Mouse (Mus musculus) hindbrain, embryonic 12.5 days (tissue): Measurements from ENCODE around the gene Ugt2a3. TPM values are rescaled to one million over a fixed set of nuclear protein-coding genes. Genes with fewer than 3 reads are reported as not detected.
"Not testable (repeated sequence)": the region's sequence is repeated elsewhere in the genome, so short reads cannot be mapped to it uniquely, and the experiment has no call there.

Experiments
- ATAC-seq: fragments of 200-750 bp; cut with Nextera tagmentation; 2 replicates; pipeline ENCODE4 v1.8.0; 2017; ENCODE audit warnings: moderate TSS enrichment; ENCODE audit not compliant: low FRiP score
- H3K27ac ChIP-seq: fragments of 300-500 bp; sonication (generic); 2 replicates; pipeline ENCODE4 v1.5.1; 2016; ENCODE audit warnings: mild to moderate bottlenecking
- H3K27me3 ChIP-seq: fragments of 300-500 bp; sonication (generic); 2 replicates; pipeline ENCODE4 v1.6.1; 2016; ENCODE audit warnings: mild to moderate bottlenecking
- H3K36me3 ChIP-seq: fragments of 300-500 bp; sonication (generic); 2 replicates; pipeline ENCODE4 v1.6.1; 2016; ENCODE audit warnings: mild to moderate bottlenecking
- H3K4me1 ChIP-seq: fragments of 300-500 bp; sonication (generic); 2 replicates; pipeline ENCODE4 v1.6.1; 2016
- H3K4me2 ChIP-seq: fragments of 300-500 bp; sonication (generic); replicated peaks from 2 replicates; pipeline ENCODE4 v1.6.1; 2016; ENCODE audit warnings: mild to moderate bottlenecking
- H3K4me3 ChIP-seq: fragments of 300-500 bp; sonication (generic); 2 replicates; pipeline ENCODE4 v1.5.1; 2016; ENCODE audit warnings: mild to moderate bottlenecking
- H3K9ac ChIP-seq: fragments of 300-500 bp; sonication (generic); 2 replicates; pipeline ENCODE4 v1.6.1; 2016; ENCODE audit warnings: mild to moderate bottlenecking, moderate library complexity
- H3K9me3 ChIP-seq: fragments of 300-500 bp; sonication (generic); replicated peaks from 2 replicates; pipeline ENCODE4 v1.6.1; 2016; ENCODE audit warnings: mild to moderate bottlenecking
- WGBS: fragments of 180-500 bp; shearing (Covaris S2); methylation state at CpG from one replicate; pipeline ENCODE4 v1.1.7; 2016; 5-methylcytosine and 5-hydroxymethylcytosine counted together
- polyA plus RNA-seq: library from polyadenylated mRNA; unstranded; fragments of >200 nt; fragmentation: Nextera tagmentation; extraction: Ambion mirVana; gene quantifications from 2 replicates; pipeline ENCODE4 v1.2.1, GENCODE M21; 2016

Gene Ugt2a3
- not detected in 2 replicates for polyA plus RNA-seq

- no peaks in the 10 kb centered on the region for H3K4me1 ChIP-seq
- no peaks in the 10 kb centered on the region for H3K9me3 ChIP-seq
- WGBS, result 85% methylated on average over 11 of the region's 11 CpGs
- no peaks in the 10 kb centered on the region for H3K36me3 ChIP-seq
- H3K27ac ChIP-seq, result no peak within 1 kb of the TSS
- no peaks in the 10 kb centered on the region for H3K27me3 ChIP-seq
- no peak within 1 kb of the TSS for H3K4me3 ChIP-seq
- H3K4me2 ChIP-seq, result no peak within 1 kb of the TSS
- no peak for ATAC-seq
- H3K9ac ChIP-seq, result no peak within 1 kb of the TSS
Observed at GRCm38 (mm10) chr5:87336961-87337697, at the start of gene Ugt2a3. Gene Ugt2a3, minus strand, starts transcription at chr5:87337195.

DNA sequence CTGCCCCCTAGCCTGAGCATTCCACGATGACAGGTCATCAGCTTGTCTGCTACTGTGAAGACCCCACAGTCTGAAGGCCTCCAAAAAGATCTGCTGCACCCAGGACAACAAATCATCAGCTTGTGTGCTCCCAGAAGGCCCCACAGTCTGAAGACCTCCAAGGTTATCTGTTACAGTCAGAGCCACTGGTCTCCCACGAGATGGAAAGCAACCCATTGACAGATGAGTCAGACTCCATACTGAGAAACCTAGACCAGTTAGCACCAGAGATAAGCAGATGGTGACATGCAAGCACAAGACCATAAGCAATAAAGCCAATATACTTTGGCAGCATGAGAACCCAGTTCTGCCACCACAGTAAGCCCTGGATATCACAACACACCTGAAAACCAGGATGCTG is 43.2 kb upstream of the Ugt2a3 start:
- Histone ChIP-seq H3K9ac (no peak overlapping the region), H3K4me2 (no peak overlapping the region), H3K27ac (no peak overlapping the region), H3K4me3 (no peak overlapping the region), H3K4me1 (no peaks in the 10 kb centered on the region), H3K36me3 (no peaks in the 10 kb centered on the region), H3K27me3 (no peaks in the 10 kb centered on the region), H3K9me3 (no peaks in the 10 kb centered on the region)
- WGBS, result 81% methylated on average over 2 of the region's 2 CpGs
- ATAC-seq, result no peak

GRCm38 (mm10) chr5:87379825-87380224 is 42.8 kb upstream of the Ugt2a3 start:
- no peaks in the 10 kb centered on the region for H3K4me1 ChIP-seq
- no peak overlapping the region for H3K4me3 ChIP-seq
- no peak overlapping the region for H3K4me2 ChIP-seq
- no peaks in the 10 kb centered on the region for H3K27me3 ChIP-seq
- no peak overlapping the region for H3K9ac ChIP-seq
- no peaks in the 10 kb centered on the region for H3K9me3 ChIP-seq
- H3K27ac ChIP-seq, result no peak overlapping the region
- no peak for ATAC-seq
- H3K36me3 ChIP-seq, result no peaks in the 10 kb centered on the region

DNA sequence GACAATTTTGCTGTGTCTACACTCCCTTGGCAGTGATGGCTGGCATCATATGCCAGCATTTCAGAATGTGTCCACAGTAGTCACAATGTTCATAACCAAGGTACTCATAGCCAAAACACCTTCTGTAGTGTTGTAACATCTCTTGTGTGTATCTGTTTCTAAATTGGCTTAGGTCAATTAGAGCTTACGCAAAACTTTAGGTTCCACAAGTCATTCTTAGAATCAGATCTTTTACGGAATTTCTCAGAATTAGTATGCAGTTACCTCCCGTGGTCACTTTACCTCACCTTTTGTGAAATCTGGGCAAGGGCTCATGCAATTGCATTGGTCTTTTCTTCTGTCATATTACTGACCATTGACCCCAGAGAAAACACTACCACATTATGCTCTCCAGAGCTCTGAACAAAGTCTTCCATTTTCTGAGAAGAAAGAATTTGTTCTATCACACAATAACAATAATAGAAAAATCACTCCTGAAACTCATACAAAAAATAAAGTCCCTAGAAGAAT is 38.9 kb upstream of the Ugt2a3 start:
- Histone ChIP-seq H3K4me3 (no peak overlapping the region), H3K36me3 (no peaks in the 10 kb centered on the region), H3K27me3 (no peaks in the 10 kb centered on the region), H3K9ac (no peak overlapping the region), H3K27ac (no peak overlapping the region), H3K9me3 (no peaks in the 10 kb centered on the region), H3K4me2 (no peak overlapping the region), H3K4me1 (no peaks in the 10 kb centered on the region)
- no peak for ATAC-seq
- 88% methylated on average over 3 of the region's 3 CpGs for WGBS

DNA sequence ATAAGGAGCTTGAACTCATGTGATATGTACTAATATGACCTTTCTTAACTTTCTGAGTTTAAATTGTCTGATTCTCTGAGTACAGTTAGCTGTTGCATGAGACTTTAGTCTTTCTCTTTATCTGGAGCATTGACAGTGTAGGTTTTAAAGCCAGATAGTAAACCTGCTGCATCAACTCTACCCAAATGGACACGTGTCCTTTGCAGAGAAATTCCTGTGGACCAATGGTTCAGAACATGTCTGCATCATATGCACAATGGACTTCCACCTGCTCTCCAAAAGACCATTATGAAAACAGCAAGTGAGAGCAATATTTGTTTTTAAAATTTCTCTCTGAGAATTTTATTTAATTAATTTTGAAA is 36.5 kb upstream of the Ugt2a3 start:
- no peak overlapping the region for H3K27ac ChIP-seq
- H3K27me3 ChIP-seq, result no peaks in the 10 kb centered on the region
- H3K4me3 ChIP-seq, result no peak overlapping the region
- no peak for ATAC-seq
- H3K36me3 ChIP-seq, result no peaks in the 10 kb centered on the region
- no peaks in the 10 kb centered on the region for H3K4me1 ChIP-seq
- no peak overlapping the region for H3K4me2 ChIP-seq
- WGBS, result 81% methylated on average over 1 of the region's 1 CpGs
- H3K9ac ChIP-seq, result no peak overlapping the region
- H3K9me3 ChIP-seq, result no peaks in the 10 kb centered on the region

- not testable (repeated sequence) for ATAC-seq, H3K4me2 ChIP-seq, H3K9me3 ChIP-seq, H3K4me1 ChIP-seq, H3K36me3 ChIP-seq, H3K4me3 ChIP-seq, H3K27me3 ChIP-seq, H3K27ac ChIP-seq, H3K9ac ChIP-seq
- WGBS, result 72% methylated on average over 4 of the region's 4 CpGs
Observed at GRCm38 (mm10) chr5:87372788-87373501, 36.0 kb upstream of the Ugt2a3 start.

DNA sequence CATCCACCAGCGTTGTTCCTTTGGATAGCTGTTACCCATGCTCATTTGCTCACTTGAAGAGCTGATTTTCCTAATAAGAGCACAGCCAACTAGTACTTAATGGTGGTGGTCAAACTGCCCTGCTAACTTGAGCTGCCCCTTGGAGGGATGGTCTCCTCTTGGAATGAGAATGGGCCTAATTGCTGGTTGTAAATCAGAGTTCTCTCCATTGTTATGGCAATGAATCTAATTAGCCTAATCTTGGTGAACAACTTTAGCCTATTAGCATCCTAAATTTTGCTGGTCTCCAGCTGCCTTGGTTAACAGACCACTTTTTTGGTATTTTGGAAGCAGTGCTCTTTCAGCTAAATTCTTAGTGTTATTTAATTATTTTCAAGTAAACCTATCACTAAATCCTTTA is 13.4 kb upstream of the Ugt2a3 start:
- WGBS, result 35% methylated on average over 1 of the region's 1 CpGs
- H3K4me1 ChIP-seq, result no peaks in the 10 kb centered on the region
- H3K36me3 ChIP-seq, result no peaks in the 10 kb centered on the region
- no peaks in the 10 kb centered on the region for H3K27me3 ChIP-seq
- H3K4me2 ChIP-seq, result no peak overlapping the region
- no peak overlapping the region for H3K4me3 ChIP-seq
- H3K9me3 ChIP-seq, result no peaks in the 10 kb centered on the region
- ATAC-seq, result no peak
- H3K9ac ChIP-seq, result no peak overlapping the region
- H3K27ac ChIP-seq, result no peak overlapping the region

DNA sequence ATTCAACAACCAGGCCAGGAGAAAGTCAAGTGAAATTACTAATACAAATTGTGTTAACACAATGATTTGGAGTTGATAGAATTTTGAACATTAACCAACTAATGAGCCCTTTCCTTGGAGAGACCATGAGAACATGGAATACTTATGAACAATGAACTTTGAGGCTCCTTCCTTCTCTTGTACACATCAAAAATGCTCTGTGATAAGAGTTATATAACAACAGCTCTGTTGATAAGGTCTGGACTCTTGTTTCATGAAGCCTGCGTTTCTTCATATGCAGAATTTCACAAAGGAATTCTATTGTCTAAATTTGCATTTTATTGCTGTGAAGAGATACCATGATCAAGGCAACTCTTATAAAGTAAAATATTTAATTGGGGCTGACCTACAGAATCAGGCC is 12.2 kb upstream of the Ugt2a3 start:
- WGBS, result 90% methylated on average over 1 of the region's 1 CpGs
- ATAC-seq, H3K4me3 ChIP-seq, H3K27me3 ChIP-seq, H3K9ac ChIP-seq, H3K4me2 ChIP-seq, H3K9me3 ChIP-seq, H3K27ac ChIP-seq, H3K4me1 ChIP-seq, H3K36me3 ChIP-seq: not testable (repeated sequence)

- H3K27me3 ChIP-seq, H3K4me3 ChIP-seq, H3K4me2 ChIP-seq, ATAC-seq, H3K9me3 ChIP-seq, H3K27ac ChIP-seq, H3K9ac ChIP-seq, H3K4me1 ChIP-seq, H3K36me3 ChIP-seq: not testable (repeated sequence)
- WGBS, result 75% methylated on average over 2 of the region's 2 CpGs
Observed at GRCm38 (mm10) chr5:87347479-87348078, 10.6 kb upstream of the Ugt2a3 start.

GRCm38 (mm10) chr5:87340461-87340860 is 3.5 kb upstream of the Ugt2a3 start:
- Histone ChIP-seq H3K4me1 (no peaks in the 10 kb centered on the region), H3K27me3 (no peaks in the 10 kb centered on the region), H3K9ac (no peak overlapping the region), H3K4me2 (no peak overlapping the region), H3K36me3 (no peaks in the 10 kb centered on the region), H3K4me3 (no peak overlapping the region), H3K27ac (no peak overlapping the region), H3K9me3 (no peaks in the 10 kb centered on the region)
- WGBS, result 90% methylated on average over 5 of the region's 5 CpGs
- ATAC-seq, result no peak

DNA sequence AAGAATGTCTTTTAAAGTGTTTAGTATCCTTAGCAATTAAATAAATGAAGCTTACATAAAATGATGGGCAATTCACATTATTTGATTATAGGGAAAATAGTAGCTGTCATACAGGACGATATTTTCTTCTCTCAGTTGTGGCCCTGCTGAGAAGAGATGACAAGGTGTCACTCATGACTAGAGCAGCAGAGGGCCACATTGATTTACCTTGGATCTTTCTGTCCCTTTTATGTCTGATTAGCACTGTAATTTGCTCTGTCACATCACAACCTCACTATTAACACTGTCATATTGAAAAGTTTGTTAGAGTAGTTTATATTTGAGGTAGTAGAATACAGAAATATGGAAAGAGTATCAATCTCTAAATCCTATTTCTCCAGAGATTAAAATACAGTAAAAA is 1.8 kb downstream of the Ugt2a3 start:
- H3K36me3 ChIP-seq, result no peaks in the 10 kb centered on the region
- no peak overlapping the region for H3K27ac ChIP-seq
- H3K4me2 ChIP-seq, result no peak overlapping the region
- 80% methylated on average over 1 of the region's 1 CpGs for WGBS
- H3K4me3 ChIP-seq, result no peak overlapping the region
- H3K9me3 ChIP-seq, result no peaks in the 10 kb centered on the region
- H3K27me3 ChIP-seq, result no peaks in the 10 kb centered on the region
- no peak overlapping the region for H3K9ac ChIP-seq
- ATAC-seq, result no peak
- H3K4me1 ChIP-seq, result no peaks in the 10 kb centered on the region

- no peaks in the 10 kb centered on the region for H3K27me3 ChIP-seq
- no peaks in the 10 kb centered on the region for H3K36me3 ChIP-seq
- 65% methylated on average over 3 of the region's 3 CpGs for WGBS
- no peaks in the 10 kb centered on the region for H3K9me3 ChIP-seq
- H3K4me1 ChIP-seq, result no peaks in the 10 kb centered on the region
- no peak overlapping the region for H3K9ac ChIP-seq
- H3K4me3 ChIP-seq, result no peak overlapping the region
- no peak overlapping the region for H3K4me2 ChIP-seq
- H3K27ac ChIP-seq, result no peak overlapping the region
- no peak for ATAC-seq
Observed at GRCm38 (mm10) chr5:87333584-87333983, 3.4 kb downstream of the Ugt2a3 start.
